Mouse (Mus musculus) CD8-positive naive resting alpha-beta T cell, adult 57 days (primary cell): Measurements from ENCODE around the gene Cbx7. TPM values are rescaled to one million over a fixed set of nuclear protein-coding genes. Genes with fewer than 3 reads are reported as not detected.

Source experiments
- total RNA-seq: library from RNA; stranded (reverse); gene quantifications from one replicate; pipeline ENCODE4 v1.2.4, GENCODE M21; 2023

The Cbx7 gene
- total RNA-seq = 103 TPM

DNA sequence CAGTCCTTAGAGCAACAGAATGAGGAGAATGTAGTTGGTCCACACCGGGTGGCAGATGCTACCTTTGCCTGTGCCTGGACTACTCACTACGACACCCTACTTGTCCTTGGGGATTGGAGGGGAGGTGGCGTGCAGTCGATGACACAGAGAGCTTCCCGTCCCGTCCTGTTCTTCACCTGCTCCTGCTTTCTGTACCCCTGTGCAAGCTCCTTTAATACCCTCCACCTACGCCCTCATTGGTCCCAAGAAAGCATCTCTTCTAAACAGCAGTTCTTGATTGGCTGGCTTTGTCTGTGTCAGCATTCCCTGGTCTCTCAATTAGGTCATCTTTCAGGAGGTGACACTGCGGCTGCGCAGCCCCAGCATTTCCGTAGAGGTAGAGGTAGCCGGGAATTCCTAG lies at the start of gene Cbx7:
Cbx7 (minus strand) TSS at position 180 of the 400 bp plus-strand sequence.

DNA sequence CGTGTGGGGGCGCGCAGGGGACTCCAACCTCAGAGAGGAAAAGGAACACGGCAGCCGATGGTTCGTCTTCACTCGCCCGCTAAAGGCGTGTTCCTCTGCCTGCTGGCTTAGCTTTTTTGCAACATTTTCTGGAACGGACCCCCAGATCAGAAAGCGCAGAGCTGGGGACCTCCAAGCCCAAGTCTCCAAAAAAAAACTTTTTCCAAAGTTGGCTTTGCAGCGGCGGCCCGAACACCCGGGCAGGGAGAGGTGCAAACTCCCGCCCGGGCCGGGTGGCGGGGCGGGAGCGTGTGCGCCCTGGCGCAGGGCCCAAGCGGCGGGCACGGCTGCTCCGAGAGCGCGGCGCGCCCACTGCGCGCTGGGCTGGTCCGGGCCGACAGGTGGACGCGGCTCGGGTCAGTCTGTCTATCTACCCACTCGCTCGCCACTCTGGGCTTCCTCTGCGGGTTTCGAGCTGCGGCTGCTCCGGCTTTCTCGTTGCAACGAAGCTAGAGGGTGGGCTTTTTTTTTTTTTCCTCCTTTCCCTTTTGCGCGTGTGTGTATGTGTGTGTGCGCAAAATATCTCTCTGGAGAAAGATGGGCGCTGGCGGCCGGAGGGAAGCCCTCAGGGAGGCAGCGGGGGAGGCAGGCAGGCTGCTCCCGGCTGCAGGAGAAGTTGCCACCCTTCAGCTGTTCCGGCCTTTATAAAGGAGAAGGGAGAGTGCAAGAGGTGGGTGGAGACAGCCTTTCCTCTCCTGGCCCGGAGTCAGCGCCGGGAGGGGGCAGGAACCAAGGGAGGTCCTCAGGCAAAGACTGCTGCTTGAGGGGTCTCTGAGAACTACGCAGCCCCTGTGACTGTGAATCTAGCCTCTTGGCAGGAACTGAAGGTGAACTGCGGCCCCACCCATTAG lies 43.6 kb upstream of the Cbx7 start, which contains the start of gene Pdgfb:
Pdgfb (minus strand) TSS at position 657 of the 890 bp plus-strand sequence.

DNA sequence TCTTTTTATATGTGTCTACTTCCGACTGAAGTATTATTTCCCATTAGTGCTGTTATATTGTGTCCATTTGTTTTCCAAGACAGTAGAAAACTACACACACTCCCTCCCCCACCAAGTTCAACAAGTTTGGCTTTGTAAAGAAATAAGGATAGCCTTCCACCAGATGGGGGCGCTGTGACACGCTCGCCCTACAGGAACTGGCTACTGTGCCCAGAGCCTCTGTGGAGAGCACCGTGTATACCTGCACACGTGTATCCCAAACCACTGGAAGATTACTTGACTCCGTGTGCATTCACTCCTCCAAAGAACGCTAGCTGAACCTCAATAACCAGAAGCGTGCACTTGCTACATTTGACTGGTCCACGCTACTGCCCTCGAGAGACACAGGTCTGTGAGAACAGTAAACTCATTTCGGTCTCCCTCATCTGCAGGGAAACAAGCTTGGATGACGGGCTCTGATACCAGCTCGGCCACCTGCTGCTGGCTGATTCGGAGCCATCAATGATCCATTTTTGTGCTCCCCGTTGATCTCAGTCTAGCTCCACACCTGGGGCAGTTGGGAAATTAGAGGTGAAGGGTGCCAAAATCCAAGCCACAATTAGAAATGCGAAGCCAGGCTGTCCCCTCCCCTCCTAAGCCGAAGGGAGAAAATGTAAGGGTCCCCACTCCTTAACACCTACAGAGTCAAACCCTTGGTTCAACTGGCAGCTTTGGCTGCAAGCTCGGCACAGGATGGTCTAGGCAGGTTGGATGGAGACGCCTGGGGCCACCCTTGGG lies 79.3 kb downstream of the Cbx7 start, which contains the start of gene Apobec3:
Apobec3 (plus strand) TSS at position 224 of the 777 bp plus-strand sequence.

Other genes starting within 250 kb of the Cbx7 start
- gene Sun2, start 228.6 kb downstream of the Cbx7 start, total RNA-seq = 444 TPM
- gene Dnal4, start 193.3 kb downstream of the Cbx7 start, total RNA-seq = 5.3 TPM
- 0.28 TPM for gene Nptxr, start 166.4 kb downstream of the Cbx7 start, total RNA-seq
- gene Npcd, start 136.9 kb downstream of the Cbx7 start, total RNA-seq = not detected
- gene Cbx6, start 136.4 kb downstream of the Cbx7 start, total RNA-seq = 12.6 TPM
- 108 TPM for gene Apobec3, start 79.5 kb downstream of the Cbx7 start, total RNA-seq
- gene Pdgfb, start 43.9 kb upstream of the Cbx7 start, total RNA-seq = 0.80 TPM
- gene Syngr1, start 120.2 kb upstream of the Cbx7 start, total RNA-seq = not detected
- 1,557 TPM for gene Rpl3, start 120.7 kb upstream of the Cbx7 start, total RNA-seq
- 23.3 TPM for gene Tab1, start 162.0 kb upstream of the Cbx7 start, total RNA-seq
- not detected for gene Mgat3, start 202.6 kb upstream of the Cbx7 start, total RNA-seq